Mouse (Mus musculus) erythroblast, embryonic 14.5 days (primary cell): ENCODE results near the gene Wbp1.

Experiments used
- GATA1 ChIP-seq: IDR thresholded peaks from 2 replicates; pipeline ENCODE4 v1.6.1; 2012; ENCODE audit warnings: low read length, inconsistent platforms, mixed read lengths
- TAL1 ChIP-seq: IDR thresholded peaks from 3 replicates; pipeline ENCODE4 v1.6.1; 2012; ENCODE audit warnings: low read length, inconsistent platforms, mixed read lengths

- TF ChIP-seq GATA1 (no peak), TAL1 (no peak)
Observed at GRCm38 (mm10) chr6:83108762-83109668, 12.3 kb downstream of the Wbp1 start, which contains the start of gene Mrpl53.
